Mouse (Mus musculus) midbrain, postnatal 0 days (tissue): Measurements from ENCODE around the gene Tfeb. TPM values are rescaled to one million over a fixed set of nuclear protein-coding genes. Genes with fewer than 3 reads are reported as not detected.
A peak's percentile ranks its signal among the peaks of the same experiment; 100 is the strongest.

Experiments used
- ATAC-seq: fragments of 200-750 bp; cut with Nextera tagmentation; 2 replicates; pipeline ENCODE4 v1.8.0; 2017; ENCODE audit warnings: moderate number of reproducible peaks, mild to moderate bottlenecking, moderate TSS enrichment, moderate library complexity; ENCODE audit not compliant: low FRiP score
- DNase-seq: peaks from one replicate; pipeline ENCODE4 v3.0.0-alpha.2; 2015; ENCODE audit warnings: low spot score
- H3K27ac ChIP-seq: fragments of 300-500 bp; sonication (generic); 2 replicates; pipeline ENCODE4 v1.5.1; 2014; ENCODE audit warnings: low read depth, mild to moderate bottlenecking, low read length, mixed read lengths
- H3K27me3 ChIP-seq: fragments of 300-500 bp; sonication (generic); 2 replicates; pipeline ENCODE4 v1.6.1; 2014; ENCODE audit warnings: low read length, control low read depth, mixed read lengths; ENCODE audit not compliant: insufficient read depth
- H3K36me3 ChIP-seq: fragments of 300-500 bp; sonication (generic); 2 replicates; pipeline ENCODE4 v1.6.1; 2014; ENCODE audit warnings: low read length, control low read depth, mixed read lengths; ENCODE audit not compliant: insufficient read depth
- H3K4me1 ChIP-seq: fragments of 300-500 bp; sonication (generic); 2 replicates; pipeline ENCODE4 v1.6.1; 2014; ENCODE audit warnings: mild to moderate bottlenecking, control low read depth, antibody characterized with exemption, low read length, mixed read lengths; ENCODE audit not compliant: insufficient read depth
- H3K4me2 ChIP-seq: fragments of 300-500 bp; sonication (generic); 2 replicates; pipeline ENCODE4 v1.6.1; 2014; ENCODE audit warnings: low read depth, mild to moderate bottlenecking, low read length, mixed read lengths; ENCODE audit not compliant: poor library complexity, severe bottlenecking
- H3K4me3 ChIP-seq: fragments of 300-500 bp; sonication (generic); 2 replicates; pipeline ENCODE4 v1.5.1; 2014; ENCODE audit warnings: low read depth, mild to moderate bottlenecking, low read length, moderate library complexity
- H3K9ac ChIP-seq: fragments of 300-500 bp; sonication (generic); replicated peaks from 2 replicates; pipeline ENCODE4 v1.6.1; 2014; ENCODE audit warnings: mild to moderate bottlenecking, low read length, moderate library complexity, mixed read lengths; ENCODE audit not compliant: poor library complexity, severe bottlenecking
- H3K9me3 ChIP-seq: fragments of 300-500 bp; sonication (generic); 2 replicates; pipeline ENCODE4 v1.6.1; 2016; ENCODE audit warnings: low read length, control low read depth
- CTCF ChIP-seq: IDR thresholded peaks from 2 replicates; pipeline ENCODE4 v1.5.1; 2016; ENCODE audit warnings: antibody characterized with exemption, mild to moderate bottlenecking
- WGBS: fragments of 180-500 bp; shearing (Covaris S2); extraction: QIAGEN DNeasy Blood & Tissue Kit; methylation state at CpG from one replicate; pipeline ENCODE4 v1.1.7; 2014; 5-methylcytosine and 5-hydroxymethylcytosine counted together
- polyA plus RNA-seq: library from polyadenylated mRNA; unstranded; fragments of >200 nt; fragmentation: Nextera tagmentation; extraction: Ambion mirVana; gene quantifications from 2 replicates; pipeline ENCODE4 v1.2.1, GENCODE M21; 2015
- total RNA-seq: library from RNA; depleted of rRNA; stranded (reverse); fragments of >200 nt; gene quantifications from 2 replicates; pipeline ENCODE4 v1.2.3, GENCODE M21; 2014

The Tfeb gene
- total and polyA plus RNA-seq, 2 experiments from 2014 or later, result 4.0 to 9.6 TPM

DNA sequence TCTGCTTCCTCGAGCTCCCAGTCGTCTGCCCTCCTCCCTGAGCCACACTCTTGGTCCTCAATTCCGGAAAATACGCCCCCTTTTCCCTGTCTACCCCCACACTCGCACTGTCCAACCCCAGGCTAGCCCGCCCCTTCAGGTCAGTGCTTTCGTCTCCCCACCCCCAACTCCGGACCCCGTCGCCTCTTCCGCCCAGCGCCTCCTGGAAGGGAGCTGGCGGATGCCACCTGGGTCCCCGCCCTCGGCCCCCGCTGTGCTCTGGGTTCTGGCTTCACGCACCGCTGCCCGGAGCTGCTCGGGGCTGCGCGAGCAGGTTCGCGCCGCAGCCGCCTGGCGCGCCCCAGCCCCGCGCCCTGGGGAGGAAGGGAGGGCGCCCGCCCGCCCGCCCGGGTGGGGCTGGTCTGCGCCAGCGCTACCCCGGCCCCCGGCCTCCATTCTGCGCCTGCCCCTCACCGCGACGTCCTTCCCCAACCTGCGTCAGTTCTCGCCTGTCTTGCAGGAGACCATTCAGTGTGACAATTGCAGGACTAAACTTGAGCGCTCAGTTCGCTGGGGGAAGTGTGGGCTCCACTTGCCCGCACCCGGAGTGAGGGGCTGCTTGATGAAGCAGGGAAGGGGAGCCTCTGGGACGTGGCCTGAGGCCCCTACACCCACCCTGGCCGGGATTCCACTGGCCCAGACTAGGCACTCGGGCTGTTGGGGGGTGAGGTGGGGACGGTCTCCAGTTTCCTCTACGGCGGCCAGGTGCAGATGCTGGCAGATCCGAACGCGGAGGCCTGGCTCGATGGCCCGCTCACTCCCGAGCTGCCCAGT lies 1.4 kb downstream of the Tfeb start:
- Histone ChIP-seq H3K27me3 (peaks cover 9% of the 10 kb centered on the region), H3K4me1 (peaks cover 6% of the 10 kb centered on the region; the same call in 1 of the 2 replicates), H3K4me2 (peak overlapping the region; percentile 95), H3K9me3 (no peaks in the 10 kb centered on the region), H3K4me3 (peak overlapping the region; percentile 57), H3K27ac (no peak overlapping the region), H3K36me3 (no peaks in the 10 kb centered on the region), H3K9ac (peak overlapping the region; percentile 48)
- peak; percentile 21 for ATAC-seq
- WGBS, result under 1% methylated on average over 58 of the region's 61 CpGs
- no peak for DNase-seq
- TF ChIP-seq CTCF, result no peak

DNA sequence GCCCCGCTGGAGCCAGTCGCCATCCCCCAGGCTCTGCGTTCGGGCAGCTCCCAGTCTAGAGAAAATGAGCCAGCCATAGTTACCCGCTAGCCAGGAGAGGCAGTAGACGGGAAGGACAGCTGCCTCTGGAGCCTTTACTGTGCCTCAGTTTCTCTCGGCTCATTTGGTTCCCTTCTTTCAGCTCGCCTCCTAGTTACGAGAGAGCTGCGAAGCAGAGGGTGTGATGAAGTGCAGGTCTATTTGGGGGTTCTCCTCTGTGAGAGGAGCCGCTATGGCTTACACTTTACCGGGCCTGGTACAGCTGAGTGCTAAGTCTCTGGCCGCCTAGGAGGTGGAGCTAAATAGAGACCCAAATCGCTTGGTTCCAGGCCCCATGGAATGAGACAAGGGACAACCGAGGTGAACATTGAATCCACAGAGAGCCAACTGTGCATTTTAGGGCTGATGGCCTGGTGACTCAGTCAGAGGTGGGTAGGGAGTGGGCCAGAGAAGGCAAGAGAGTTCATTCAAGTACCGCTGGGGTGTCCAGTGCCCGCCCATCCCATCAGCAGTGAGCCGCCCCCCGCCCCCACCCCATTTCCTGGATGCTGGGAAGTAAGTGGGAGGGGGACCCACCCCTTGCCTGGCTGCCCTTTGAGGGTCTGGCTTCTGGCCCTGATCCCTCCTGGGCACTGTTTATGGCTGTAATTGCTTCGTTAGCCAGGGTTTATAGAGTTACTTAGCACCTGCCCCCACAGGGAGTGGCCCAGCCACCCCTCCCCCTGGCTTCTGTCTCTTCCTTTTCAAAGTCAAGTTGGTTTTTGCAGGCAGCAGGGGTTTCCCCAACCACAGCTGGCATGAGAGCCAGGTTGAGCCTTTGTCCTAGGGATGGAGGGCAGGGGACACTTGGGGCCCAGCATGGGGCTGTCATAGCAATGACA lies 2.3 kb downstream of the Tfeb start:
- Histone ChIP-seq H3K36me3 (no peaks in the 10 kb centered on the region), H3K4me1 (peaks cover 6% of the 10 kb centered on the region; the same call in 1 of the 2 replicates), H3K27ac (no peak overlapping the region), H3K4me3 (peak overlapping the region; percentile 57; the same call in 1 of the 2 replicates), H3K4me2 (peak overlapping the region; percentile 95), H3K9me3 (no peaks in the 10 kb centered on the region), H3K27me3 (peaks cover 9% of the 10 kb centered on the region), H3K9ac (peak overlapping the region; percentile 48)
- WGBS, result 13% methylated on average over 20 of the region's 20 CpGs
- no peak for DNase-seq
- no peak for ATAC-seq
- TF ChIP-seq CTCF, result no peak

DNA sequence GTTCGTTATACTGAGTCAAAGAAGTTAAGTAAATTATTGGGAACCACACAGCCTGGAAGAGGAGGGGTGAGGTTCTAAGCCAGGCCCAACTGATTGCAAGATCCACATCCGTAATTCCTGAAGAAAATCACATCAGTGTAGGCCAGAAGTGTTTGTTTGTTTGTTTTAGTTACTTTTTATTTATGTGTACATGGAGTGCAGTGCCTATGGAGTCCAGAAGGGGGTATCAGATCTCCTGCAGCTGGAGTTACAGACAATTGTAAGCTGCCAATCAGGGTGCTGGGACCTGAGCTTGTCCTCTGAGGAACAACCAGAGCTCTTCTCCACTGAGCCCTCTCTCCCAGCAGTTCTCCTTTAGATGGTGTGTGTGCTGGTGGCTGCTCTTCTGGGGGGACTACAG lies 3.4 kb downstream of the Tfeb start:
- no peaks in the 10 kb centered on the region for H3K9me3 ChIP-seq
- H3K27me3 ChIP-seq, result peaks cover 9% of the 10 kb centered on the region
- H3K27ac ChIP-seq, result no peak overlapping the region
- 60% methylated on average over 2 of the region's 2 CpGs for WGBS
- TF ChIP-seq CTCF, result 0 out of 2 replicates have a peak, but pooled peaks have one; percentile 25
- no peaks in the 10 kb centered on the region for H3K36me3 ChIP-seq
- DNase-seq (no peak), ATAC-seq (no peak)
- no peak overlapping the region for H3K4me2 ChIP-seq
- H3K4me3 ChIP-seq, result no peak overlapping the region
- no peak overlapping the region for H3K9ac ChIP-seq
- peaks cover 6% of the 10 kb centered on the region; the same call in 1 of the 2 replicates for H3K4me1 ChIP-seq

DNA sequence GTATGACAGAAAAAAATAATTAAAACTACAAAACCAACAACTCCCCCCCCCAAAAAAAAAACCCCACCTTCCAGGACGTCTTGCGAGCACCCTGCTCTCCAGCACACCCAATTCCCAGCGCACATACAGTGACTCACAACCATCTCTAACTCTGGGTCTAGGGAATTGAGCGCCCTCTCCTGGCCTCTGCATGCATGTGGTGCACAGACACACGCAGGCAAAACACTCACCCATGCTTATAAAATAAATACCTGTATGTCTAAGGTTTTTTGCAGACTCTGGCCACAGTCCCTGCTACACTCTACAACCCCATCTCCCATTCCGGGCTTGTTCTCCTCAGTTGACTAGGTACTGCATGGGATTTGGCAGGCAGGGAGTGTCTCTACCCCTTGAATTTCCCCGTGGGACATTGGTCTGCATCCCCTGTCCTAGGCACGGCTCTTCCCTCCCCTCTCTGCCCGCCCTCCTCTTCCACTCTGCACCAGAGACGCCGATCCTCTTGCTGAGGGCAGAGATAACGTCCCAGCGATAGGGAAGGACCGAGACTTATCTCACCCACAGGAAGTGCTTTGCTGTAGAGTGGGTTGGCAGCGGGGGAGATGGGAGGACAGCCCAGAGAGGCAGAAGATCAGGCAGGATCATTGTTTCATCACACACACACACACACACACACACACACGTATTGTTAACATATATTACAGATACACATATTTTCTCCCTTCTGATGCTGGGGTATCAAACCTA lies 6.3 kb downstream of the Tfeb start:
- no peaks in the 10 kb centered on the region for H3K4me1 ChIP-seq
- H3K27ac ChIP-seq, result no peak overlapping the region
- H3K27me3 ChIP-seq, result peaks cover 1% of the 10 kb centered on the region; the same call in 1 of the 2 replicates
- no peaks in the 10 kb centered on the region for H3K9me3 ChIP-seq
- H3K4me3 ChIP-seq, result no peak overlapping the region
- ATAC-seq (no peak), DNase-seq (no peak)
- WGBS, result 51% methylated on average over 16 of the region's 16 CpGs
- H3K36me3 ChIP-seq, result no peaks in the 10 kb centered on the region
- no peak overlapping the region for H3K4me2 ChIP-seq
- TF ChIP-seq CTCF, result peak; percentile 51
- no peak overlapping the region for H3K9ac ChIP-seq

DNA sequence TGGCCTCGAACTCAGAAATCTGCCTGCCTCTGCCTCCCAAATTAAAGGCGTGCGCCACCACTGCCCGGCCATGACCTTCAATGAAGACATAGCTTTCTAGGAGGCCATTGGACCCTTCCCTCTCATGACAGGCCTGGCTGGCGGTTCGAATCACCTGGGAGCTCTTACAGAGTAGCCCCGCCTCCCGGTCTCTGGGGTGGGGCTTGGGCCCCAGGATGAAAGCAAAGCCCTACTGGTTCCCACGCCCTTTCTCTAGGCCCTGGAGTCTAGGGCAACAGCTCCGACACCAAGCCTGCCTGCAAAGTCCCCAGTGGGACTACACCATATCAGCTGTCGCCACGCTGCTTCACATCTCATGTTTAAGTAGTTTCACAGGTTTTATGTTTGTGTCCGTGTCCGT lies 7.3 kb downstream of the Tfeb start:
- Histone ChIP-seq H3K4me3 (no peak overlapping the region), H3K4me1 (no peaks in the 10 kb centered on the region), H3K9me3 (no peaks in the 10 kb centered on the region), H3K9ac (no peak overlapping the region), H3K36me3 (no peaks in the 10 kb centered on the region), H3K27ac (no peak overlapping the region), H3K4me2 (no peak overlapping the region), H3K27me3 (no peaks in the 10 kb centered on the region)
- no peak for DNase-seq
- ATAC-seq, result no peak
- TF ChIP-seq CTCF, result no peak
- 94% methylated on average over 14 of the region's 14 CpGs for WGBS
